Mouse (Mus musculus): ENCODE results near the gene Tmem189. TPM values are rescaled to one million over a fixed set of nuclear protein-coding genes. Genes with fewer than 3 reads are reported as not detected.

Tmem189 gene
- polyA plus RNA-seq, 1 experiment from 2014 or later, result 28.6 TPM

DNA sequence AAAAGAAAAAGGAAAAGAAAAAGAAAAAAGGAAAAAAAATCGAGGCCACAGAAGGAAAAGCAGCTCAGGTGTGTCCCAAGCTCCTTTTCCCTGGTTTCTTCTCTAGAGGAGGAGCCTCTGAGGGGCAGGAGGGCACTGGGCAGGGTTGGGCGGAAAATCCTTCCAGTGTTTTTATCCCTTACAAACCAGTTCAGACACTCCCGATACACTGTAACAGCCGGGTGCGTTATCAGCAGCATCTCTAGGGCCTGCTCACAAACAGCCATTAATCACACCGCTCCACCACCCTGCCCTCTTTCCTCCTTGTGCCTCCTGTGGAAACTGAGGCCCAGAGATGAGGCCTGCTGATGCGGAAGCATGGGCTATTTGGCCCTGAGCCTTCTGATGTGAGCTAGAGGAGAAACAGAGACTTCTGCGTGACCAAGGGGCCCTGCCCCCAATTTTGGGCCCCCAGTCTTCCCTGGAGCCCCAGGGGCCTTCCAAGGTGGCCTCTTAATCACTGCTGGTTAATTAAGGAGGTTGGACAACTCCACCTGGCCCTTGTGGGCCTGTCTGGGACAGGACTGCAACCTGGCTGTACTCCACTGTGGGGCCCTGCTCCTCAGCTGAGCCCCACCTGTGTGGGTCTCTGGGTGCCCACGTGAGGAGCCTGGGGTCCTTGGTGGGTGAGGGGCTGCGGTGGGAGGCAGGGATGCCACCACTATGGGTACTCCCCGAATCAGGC, 31.7 kb upstream of the Tmem189 start:
- no peaks in the 10 kb centered on the region for H3K36me3 ChIP-seq (ENCODE audit: control insufficient read depth, insufficient read depth, low read length)
- peak overlapping the region; percentile 44 for H3K9ac ChIP-seq (ENCODE audit: low read depth, low read length)
- no peaks in the 10 kb centered on the region for H3K9me3 ChIP-seq (ENCODE audit: control insufficient read depth, low read length)
- H3K27ac ChIP-seq (ENCODE audit: low read length), result peak overlapping the region; percentile 82
- peak; percentile 92 for ATAC-seq
- H3K4me3 ChIP-seq (ENCODE audit: low read length), result no peak overlapping the region
- H3K27me3 ChIP-seq (replicated peaks; ENCODE audit: control insufficient read depth, insufficient read depth, low read length), result no peaks in the 10 kb centered on the region
- H3K4me2 ChIP-seq (ENCODE audit: low read depth, low read length), result no peak overlapping the region
- 61% methylated on average over 11 of the region's 11 CpGs for WGBS
- peaks cover 16% of the 10 kb centered on the region for H3K4me1 ChIP-seq (ENCODE audit: control insufficient read depth, insufficient read depth, low read length)

GRCm38 (mm10) chr2:167719520-167719919, 29.9 kb upstream of the Tmem189 start:
- H3K36me3 ChIP-seq (ENCODE audit: control insufficient read depth, insufficient read depth, low read length), result no peaks in the 10 kb centered on the region
- H3K4me1 ChIP-seq (ENCODE audit: control insufficient read depth, insufficient read depth, low read length), result peaks cover 16% of the 10 kb centered on the region
- WGBS, result 81% methylated on average over 4 of the region's 4 CpGs
- no peak overlapping the region for H3K9ac ChIP-seq (ENCODE audit: low read depth, low read length)
- ATAC-seq, result no peak
- H3K27me3 ChIP-seq (replicated peaks; ENCODE audit: control insufficient read depth, insufficient read depth, low read length), result no peaks in the 10 kb centered on the region
- no peak overlapping the region for H3K4me2 ChIP-seq (ENCODE audit: low read depth, low read length)
- no peak overlapping the region for H3K27ac ChIP-seq (ENCODE audit: low read length)
- H3K4me3 ChIP-seq (ENCODE audit: low read length), result no peak overlapping the region
- no peaks in the 10 kb centered on the region for H3K9me3 ChIP-seq (ENCODE audit: control insufficient read depth, low read length)

DNA sequence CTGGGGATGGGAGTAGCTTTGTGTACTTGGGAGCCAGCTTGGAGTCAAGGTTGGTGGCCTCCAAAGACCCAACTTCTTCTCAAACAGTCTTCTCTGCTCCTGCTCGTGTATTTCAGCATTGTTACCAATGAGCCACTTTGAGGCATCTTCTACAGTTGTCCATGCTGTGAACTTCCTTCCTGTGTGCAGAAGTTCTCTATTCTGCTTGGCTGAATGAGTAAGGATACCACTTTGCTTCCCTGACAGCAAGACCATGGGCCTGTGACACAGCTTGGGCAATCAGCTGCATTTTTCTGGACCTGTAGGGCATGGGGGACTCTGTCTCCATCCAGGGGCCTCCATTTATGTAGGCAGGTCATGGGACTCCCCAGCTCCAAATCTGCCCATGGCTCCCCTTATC, 27.6 kb upstream of the Tmem189 start:
- Histone ChIP-seq H3K4me2 (ENCODE audit: low read depth, low read length) (no peak overlapping the region), H3K36me3 (ENCODE audit: control insufficient read depth, insufficient read depth, low read length) (no peaks in the 10 kb centered on the region), H3K9me3 (ENCODE audit: control insufficient read depth, low read length) (no peaks in the 10 kb centered on the region), H3K4me3 (ENCODE audit: low read length) (no peak overlapping the region), H3K27ac (ENCODE audit: low read length) (no peak overlapping the region), H3K4me1 (ENCODE audit: control insufficient read depth, insufficient read depth, low read length) (peaks cover 13% of the 10 kb centered on the region), H3K27me3 (replicated peaks; ENCODE audit: control insufficient read depth, insufficient read depth, low read length) (no peaks in the 10 kb centered on the region), H3K9ac (ENCODE audit: low read depth, low read length) (no peak overlapping the region)
- 68% methylated on average over 1 of the region's 1 CpGs for WGBS
- ATAC-seq, result no peak

DNA sequence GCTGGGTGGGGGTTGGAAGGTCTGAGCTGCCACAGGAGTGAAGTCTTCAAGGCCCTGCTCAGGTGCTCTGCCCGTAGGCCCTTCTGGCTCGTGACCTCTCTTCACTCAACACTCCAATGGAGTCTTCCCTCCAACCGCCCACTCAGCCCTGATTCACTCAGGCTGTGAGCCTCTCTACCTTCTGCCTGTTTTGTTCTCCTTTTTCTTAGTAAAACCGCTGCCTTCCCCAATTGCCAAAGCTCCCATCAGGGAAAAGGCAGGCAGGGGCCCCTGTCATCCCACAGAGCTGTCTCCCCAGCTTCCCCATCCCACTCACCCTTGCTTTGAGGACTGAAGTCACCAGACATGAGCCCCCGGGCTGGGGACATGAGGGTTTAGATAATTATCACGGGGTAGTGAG, 25.4 kb upstream of the Tmem189 start:
- H3K4me2 ChIP-seq (ENCODE audit: low read depth, low read length), result no peak overlapping the region
- no peak overlapping the region for H3K4me3 ChIP-seq (ENCODE audit: low read length)
- 65% methylated on average over 6 of the region's 6 CpGs for WGBS
- H3K4me1 ChIP-seq (ENCODE audit: control insufficient read depth, insufficient read depth, low read length), result peaks cover 12% of the 10 kb centered on the region
- no peak overlapping the region for H3K27ac ChIP-seq (ENCODE audit: low read length)
- H3K9me3 ChIP-seq (ENCODE audit: control insufficient read depth, low read length), result no peaks in the 10 kb centered on the region
- ATAC-seq, result no peak
- H3K9ac ChIP-seq (ENCODE audit: low read depth, low read length), result no peak overlapping the region
- no peaks in the 10 kb centered on the region for H3K27me3 ChIP-seq (replicated peaks; ENCODE audit: control insufficient read depth, insufficient read depth, low read length)
- no peaks in the 10 kb centered on the region for H3K36me3 ChIP-seq (ENCODE audit: control insufficient read depth, insufficient read depth, low read length)

DNA sequence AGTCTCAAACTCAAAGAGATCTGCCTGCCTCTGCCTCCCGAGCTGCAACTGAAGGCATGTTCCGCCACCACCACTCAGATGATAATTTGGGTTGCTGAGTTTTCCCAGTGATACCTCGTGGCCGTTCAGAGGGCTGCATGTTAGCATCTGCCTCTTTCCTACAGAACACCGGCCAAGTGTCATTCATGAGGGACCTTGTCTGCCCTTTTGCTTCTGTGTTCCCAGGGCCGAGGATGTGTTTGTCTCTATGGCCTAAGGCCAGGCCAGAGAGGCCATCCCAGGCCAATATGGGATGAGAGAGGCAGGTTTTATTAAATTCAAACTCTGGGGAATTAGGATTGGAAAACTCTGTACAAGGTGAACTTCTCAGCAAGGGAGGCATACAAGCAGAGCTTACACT, 24.7 kb upstream of the Tmem189 start:
- H3K27me3 ChIP-seq (replicated peaks; ENCODE audit: control insufficient read depth, insufficient read depth, low read length), result no peaks in the 10 kb centered on the region
- WGBS, result 92% methylated on average over 6 of the region's 6 CpGs
- peaks cover 14% of the 10 kb centered on the region for H3K4me1 ChIP-seq (ENCODE audit: control insufficient read depth, insufficient read depth, low read length)
- H3K36me3 ChIP-seq (ENCODE audit: control insufficient read depth, insufficient read depth, low read length), result no peaks in the 10 kb centered on the region
- no peak overlapping the region for H3K4me3 ChIP-seq (ENCODE audit: low read length)
- no peaks in the 10 kb centered on the region for H3K9me3 ChIP-seq (ENCODE audit: control insufficient read depth, low read length)
- no peak overlapping the region for H3K27ac ChIP-seq (ENCODE audit: low read length)
- no peak for ATAC-seq
- no peak overlapping the region for H3K4me2 ChIP-seq (ENCODE audit: low read depth, low read length)
- H3K9ac ChIP-seq (ENCODE audit: low read depth, low read length), result no peak overlapping the region

DNA sequence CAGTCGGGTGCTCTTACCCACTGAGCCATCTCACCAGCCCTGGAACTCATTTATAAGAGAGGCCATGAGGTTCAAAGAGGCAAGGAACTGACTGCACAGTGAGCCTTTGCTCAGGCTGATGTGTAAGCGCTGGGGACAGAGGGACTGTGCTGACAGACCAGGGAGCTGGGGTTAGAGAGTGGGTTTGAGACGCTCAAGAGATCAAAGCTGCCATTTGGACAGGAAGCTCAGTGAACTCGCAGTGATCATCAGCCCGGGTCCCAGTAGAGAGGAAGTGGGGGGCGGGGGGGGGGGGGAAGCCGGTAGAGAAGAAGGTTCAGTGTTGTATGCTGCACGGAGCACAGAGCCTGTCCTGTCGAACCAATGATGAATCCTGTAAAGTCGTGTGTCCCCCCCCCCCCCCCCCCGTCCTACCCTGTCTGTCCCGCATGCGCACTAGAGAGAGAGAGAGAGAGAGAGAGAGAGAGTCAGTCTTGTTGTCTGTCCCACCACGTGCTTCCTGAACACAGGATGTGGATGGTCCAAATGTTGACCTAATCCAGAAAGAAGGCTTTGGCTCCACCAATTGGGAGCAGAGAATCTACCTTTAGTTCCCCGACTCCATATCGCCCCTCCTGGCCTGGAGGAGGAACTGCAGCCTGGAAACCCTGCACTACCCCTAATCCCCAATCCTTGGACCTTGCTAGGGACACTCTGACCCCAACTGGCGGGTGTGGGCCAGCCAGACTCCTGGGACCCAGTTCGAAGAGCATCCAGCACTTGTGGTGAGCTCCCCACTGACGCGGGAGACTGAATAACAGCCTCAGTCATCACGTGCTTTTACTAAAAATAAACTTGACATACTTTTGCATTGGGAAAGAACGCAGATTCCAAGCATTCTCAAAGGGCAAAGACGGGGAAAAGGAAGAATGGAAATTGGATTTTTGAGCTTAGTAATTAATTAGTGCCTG, 23.5 kb upstream of the Tmem189 start:
- no peak overlapping the region for H3K4me2 ChIP-seq (ENCODE audit: low read depth, low read length)
- H3K4me3 ChIP-seq (ENCODE audit: low read length), result no peak overlapping the region
- H3K4me1 ChIP-seq (ENCODE audit: control insufficient read depth, insufficient read depth, low read length), result peaks cover 14% of the 10 kb centered on the region
- H3K36me3 ChIP-seq (ENCODE audit: control insufficient read depth, insufficient read depth, low read length), result no peaks in the 10 kb centered on the region
- H3K27ac ChIP-seq (ENCODE audit: low read length), result no peak overlapping the region
- no peaks in the 10 kb centered on the region for H3K9me3 ChIP-seq (ENCODE audit: control insufficient read depth, low read length)
- no peak overlapping the region for H3K9ac ChIP-seq (ENCODE audit: low read depth, low read length)
- no peak for ATAC-seq
- WGBS, result 62% methylated on average over 20 of the region's 23 CpGs
- no peaks in the 10 kb centered on the region for H3K27me3 ChIP-seq (replicated peaks; ENCODE audit: control insufficient read depth, insufficient read depth, low read length)

- no peak for ATAC-seq
- 62% methylated on average over 6 of the region's 6 CpGs for WGBS
- Histone ChIP-seq H3K4me2 (ENCODE audit: low read depth, low read length) (no peak overlapping the region), H3K9me3 (ENCODE audit: control insufficient read depth, low read length) (no peaks in the 10 kb centered on the region), H3K27ac (ENCODE audit: low read length) (no peak overlapping the region), H3K27me3 (replicated peaks; ENCODE audit: control insufficient read depth, insufficient read depth, low read length) (no peaks in the 10 kb centered on the region), H3K4me1 (ENCODE audit: control insufficient read depth, insufficient read depth, low read length) (peaks cover 24% of the 10 kb centered on the region), H3K9ac (ENCODE audit: low read depth, low read length) (no peak overlapping the region), H3K36me3 (ENCODE audit: control insufficient read depth, insufficient read depth, low read length) (no peaks in the 10 kb centered on the region), H3K4me3 (ENCODE audit: low read length) (no peak overlapping the region)
Observed at GRCm38 (mm10) chr2:167710574-167710973, 21.0 kb upstream of the Tmem189 start.

- H3K4me2 ChIP-seq (ENCODE audit: low read depth, low read length), result no peak overlapping the region
- 58% methylated on average over 6 of the region's 6 CpGs for whole genome bisulfite sequencing
- no peaks in the 10 kb centered on the region for H3K36me3 ChIP-seq (ENCODE audit: control insufficient read depth, insufficient read depth, low read length)
- H3K4me1 ChIP-seq (ENCODE audit: control insufficient read depth, insufficient read depth, low read length), result peaks cover 24% of the 10 kb centered on the region
- H3K9ac ChIP-seq (ENCODE audit: low read depth, low read length), result no peak overlapping the region
- no peaks in the 10 kb centered on the region for H3K9me3 ChIP-seq (ENCODE audit: control insufficient read depth, low read length)
- ATAC-seq, result peak; percentile 71
- H3K27me3 ChIP-seq (replicated peaks; ENCODE audit: control insufficient read depth, insufficient read depth, low read length), result no peaks in the 10 kb centered on the region
- no peak overlapping the region; the same call in 1 of the 2 replicates for H3K27ac ChIP-seq (ENCODE audit: low read length)
- no peak overlapping the region for H3K4me3 ChIP-seq (ENCODE audit: low read length)
Observed at GRCm38 (mm10) chr2:167709969-167710368, 20.3 kb upstream of the Tmem189 start.

DNA sequence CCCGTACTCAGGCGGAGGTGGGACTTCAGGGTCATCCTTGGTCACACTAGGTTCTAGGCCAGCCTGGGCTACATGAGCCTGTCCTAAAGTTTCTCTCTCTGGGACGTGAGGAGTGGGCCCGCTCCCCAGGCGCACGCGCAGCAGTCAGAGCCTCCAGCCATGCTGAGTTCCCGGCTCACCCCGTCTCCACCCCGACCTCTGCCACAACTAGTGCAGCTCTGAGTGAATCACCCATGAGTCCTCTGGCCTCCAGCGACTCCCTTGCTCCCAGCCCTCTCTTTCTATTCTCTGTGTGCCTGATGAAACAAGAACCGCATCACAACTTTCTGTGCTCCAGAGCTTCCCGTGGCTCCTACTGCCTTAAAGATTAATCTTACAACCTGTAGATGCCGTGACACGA, 18.8 kb upstream of the Tmem189 start:
- WGBS, result 60% methylated on average over 15 of the region's 15 CpGs
- H3K27me3 ChIP-seq (replicated peaks; ENCODE audit: control insufficient read depth, insufficient read depth, low read length), result no peaks in the 10 kb centered on the region

More for the DNA sequence above, 18.8 kb upstream of the Tmem189 start:
- Histone ChIP-seq H3K4me1 (ENCODE audit: control insufficient read depth, insufficient read depth, low read length) (peaks cover 23% of the 10 kb centered on the region), H3K27ac (ENCODE audit: low read length) (no peak overlapping the region), H3K9me3 (ENCODE audit: control insufficient read depth, low read length) (no peaks in the 10 kb centered on the region), H3K36me3 (ENCODE audit: control insufficient read depth, insufficient read depth, low read length) (no peaks in the 10 kb centered on the region), H3K9ac (ENCODE audit: low read depth, low read length) (no peak overlapping the region), H3K4me2 (ENCODE audit: low read depth, low read length) (no peak overlapping the region), H3K4me3 (ENCODE audit: low read length) (no peak overlapping the region)
- no peak for ATAC-seq

Measured in intestine, embryonic 16.5 days (tissue).